Mouse (Mus musculus) hindbrain, postnatal 0 days (tissue): ENCODE results near the gene Olfr1406. TPM values are rescaled to one million over a fixed set of nuclear protein-coding genes. Genes with fewer than 3 reads are reported as not detected.

Source experiments
- ATAC-seq: fragments of 200-750 bp; cut with Nextera tagmentation; 2 replicates; pipeline ENCODE4 v1.8.0; 2017; ENCODE audit warnings: mild to moderate bottlenecking, moderate TSS enrichment, moderate library complexity
- DNase-seq: peaks from one replicate; pipeline ENCODE4 v3.0.0-alpha.2; 2015; ENCODE audit warnings: low spot score
- H3K27ac ChIP-seq: fragments of 300-500 bp; sonication (generic); 2 replicates; pipeline ENCODE4 v1.5.1; 2014; ENCODE audit warnings: mild to moderate bottlenecking
- H3K27me3 ChIP-seq: fragments of 300-500 bp; sonication (generic); 2 replicates; pipeline ENCODE4 v1.6.1; 2014; ENCODE audit warnings: low read length, mixed read lengths; ENCODE audit not compliant: insufficient read depth
- H3K36me3 ChIP-seq: fragments of 300-500 bp; sonication (generic); 2 replicates; pipeline ENCODE4 v1.6.1; 2014; ENCODE audit warnings: low read length, mixed read lengths; ENCODE audit not compliant: insufficient read depth
- H3K4me1 ChIP-seq: fragments of 300-500 bp; sonication (generic); 2 replicates; pipeline ENCODE4 v1.6.1; 2014; ENCODE audit warnings: antibody characterized with exemption, low read length, mixed read lengths; ENCODE audit not compliant: insufficient read depth
- H3K4me2 ChIP-seq: fragments of 300-500 bp; sonication (generic); 2 replicates; pipeline ENCODE4 v1.6.1; 2014; ENCODE audit warnings: low read depth, mild to moderate bottlenecking, low read length, moderate library complexity, mixed read lengths
- H3K4me3 ChIP-seq: fragments of 300-500 bp; sonication (generic); 2 replicates; pipeline ENCODE4 v1.5.1; 2014; ENCODE audit warnings: low read length
- H3K9ac ChIP-seq: fragments of 300-500 bp; sonication (generic); replicated peaks from 2 replicates; pipeline ENCODE4 v1.6.1; 2014; ENCODE audit warnings: mild to moderate bottlenecking, low read length, moderate library complexity, mixed read lengths
- H3K9me3 ChIP-seq: fragments of 300-500 bp; sonication (generic); 2 replicates; pipeline ENCODE4 v1.6.1; 2016; ENCODE audit warnings: low read length, mixed read lengths
- CTCF ChIP-seq: IDR thresholded peaks from 2 replicates; pipeline ENCODE4 v1.5.1; 2016; ENCODE audit warnings: antibody characterized with exemption, control low read depth, low read depth
- WGBS: fragments of 180-500 bp; shearing (Covaris S2); extraction: QIAGEN DNeasy Blood & Tissue Kit; methylation state at CpG from one replicate; pipeline ENCODE4 v1.1.7; 2014; 5-methylcytosine and 5-hydroxymethylcytosine counted together
- polyA plus RNA-seq: library from polyadenylated mRNA; unstranded; fragments of >200 nt; fragmentation: Nextera tagmentation; extraction: Ambion mirVana; gene quantifications from 2 replicates; pipeline ENCODE4 v1.2.1, GENCODE M21; 2015
- total RNA-seq: library from RNA; depleted of rRNA; stranded (reverse); fragments of >200 nt; gene quantifications from 2 replicates; pipeline ENCODE4 v1.2.3, GENCODE M21; 2014; rRNA removed

Olfr1406 gene
- total and polyA plus RNA-seq, 2 experiments from 2014 or later: not detected

DNA sequence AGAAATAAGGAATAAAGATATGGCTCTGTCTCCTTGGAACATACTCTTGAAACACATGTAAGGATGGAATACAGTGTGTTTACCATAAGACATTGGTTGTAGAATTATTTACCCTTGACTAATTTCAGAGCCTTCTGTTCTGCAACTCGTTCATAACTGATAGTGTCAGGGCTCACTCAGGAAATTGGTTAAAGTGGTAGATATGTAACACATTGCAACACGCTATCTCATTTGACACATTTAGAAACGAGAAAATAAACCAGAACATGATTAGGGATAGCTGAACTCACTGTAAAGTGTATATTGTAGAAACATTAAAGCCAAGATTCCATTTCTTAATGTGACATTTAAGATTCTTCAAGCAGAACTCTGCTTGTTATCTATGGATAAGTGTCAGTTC, 1.6 kb upstream of the Olfr1406 start:
- DNase-seq (no peak), ATAC-seq (no peak)
- no peak for TF ChIP-seq CTCF
- Histone ChIP-seq H3K27ac (no peak overlapping the region), H3K27me3 (no peaks in the 10 kb centered on the region), H3K4me2 (no peak overlapping the region), H3K4me1 (no peaks in the 10 kb centered on the region), H3K36me3 (no peaks in the 10 kb centered on the region), H3K9me3 (no peaks in the 10 kb centered on the region), H3K4me3 (no peak overlapping the region), H3K9ac (no peak overlapping the region)
- WGBS: 72% methylated on average over 3 of the region's 3 CpGs

DNA sequence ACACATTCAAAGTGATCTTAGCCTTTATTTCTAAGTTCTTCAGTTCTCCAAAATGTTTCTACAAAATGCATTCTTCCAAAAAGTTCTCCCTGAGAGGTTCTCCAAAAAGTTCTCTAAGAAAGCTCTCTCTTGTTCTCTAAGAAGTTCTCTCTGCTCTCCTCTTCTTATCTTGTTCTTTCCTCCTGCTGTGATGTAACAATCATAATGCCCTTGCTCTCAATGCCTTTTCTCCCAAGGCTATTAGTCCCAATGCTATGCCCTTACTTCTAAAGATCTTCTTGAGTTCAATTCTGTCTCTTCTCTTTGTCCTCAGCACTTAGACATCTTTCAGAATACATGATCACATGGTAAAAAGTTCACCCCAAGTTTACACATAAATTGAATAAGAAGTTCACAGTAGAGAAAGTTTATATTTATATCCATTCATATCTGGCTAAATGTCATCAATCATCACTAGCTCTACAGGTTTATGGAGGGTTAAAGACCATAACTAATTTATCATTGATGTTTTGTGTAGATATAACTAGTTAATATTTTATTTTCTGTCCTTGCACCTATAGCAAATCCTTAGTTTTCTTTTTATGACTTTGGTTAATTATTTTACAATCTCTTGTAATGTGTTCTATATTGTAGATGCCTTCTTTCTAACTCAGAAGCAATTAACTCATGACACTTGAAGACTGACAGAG, 16.1 kb downstream of the Olfr1406 start:
- TF ChIP-seq CTCF: no peak
- Histone ChIP-seq H3K9ac (no peak overlapping the region), H3K9me3 (no peaks in the 10 kb centered on the region), H3K4me2 (no peak overlapping the region), H3K27me3 (no peaks in the 10 kb centered on the region), H3K4me3 (no peak overlapping the region), H3K4me1 (no peaks in the 10 kb centered on the region), H3K36me3 (no peaks in the 10 kb centered on the region), H3K27ac (no peak overlapping the region)
- ATAC-seq (no peak), DNase-seq (no peak)

DNA sequence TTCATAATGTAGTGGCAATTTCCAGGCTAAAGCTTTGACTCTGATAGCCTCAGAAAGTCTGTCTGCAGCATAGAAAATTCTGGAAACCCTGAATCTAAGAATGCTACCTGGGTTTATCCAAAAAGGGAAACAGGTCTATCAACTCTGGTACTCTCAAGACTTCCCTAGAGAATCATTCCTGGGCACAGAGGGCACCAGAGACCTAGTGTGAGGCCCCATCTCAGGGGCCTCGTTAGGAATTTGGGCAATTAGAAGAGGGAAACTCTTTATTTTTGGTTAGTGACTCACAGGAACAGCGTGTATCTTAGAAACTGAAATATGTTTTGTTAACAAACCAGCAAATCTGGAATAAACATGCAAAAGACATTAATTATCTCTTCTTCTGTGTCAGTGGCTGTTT, 53.2 kb downstream of the Olfr1406 start, which contains the start of gene Olfr1408:
Gene Olfr1408, minus strand, starts transcription at position 101 of the 400 bp plus-strand sequence.
- WGBS: 78% methylated on average over 2 of the region's 2 CpGs
- H3K9ac ChIP-seq: no peak within 1 kb of the TSS
- ATAC-seq (no peak), DNase-seq (no peak)
- no peak within 1 kb of the TSS for H3K4me2 ChIP-seq
- H3K27me3 ChIP-seq: no peaks in the 10 kb centered on the region
- no peak within 1 kb of the TSS for H3K27ac ChIP-seq
- no peaks in the 10 kb centered on the region for H3K4me1 ChIP-seq
- no peak within 1 kb of the TSS for H3K4me3 ChIP-seq
- no peaks in the 10 kb centered on the region for H3K9me3 ChIP-seq
- no peak for TF ChIP-seq CTCF
- H3K36me3 ChIP-seq: no peaks in the 10 kb centered on the region

Other genes starting within 250 kb of the Olfr1406 start
- not detected in 2 replicates for gene Olfr16, start 240.2 kb downstream of the Olfr1406 start, total RNA-seq
- not detected in 2 replicates for gene Olfr16, start 240.2 kb downstream of the Olfr1406 start, polyA plus RNA-seq
- not detected in 2 replicates for gene Olfr1408, start 53.3 kb downstream of the Olfr1406 start, total RNA-seq
- gene Olfr1408, start 53.3 kb downstream of the Olfr1406 start, polyA plus RNA-seq: not detected in 2 replicates
- not detected in 2 replicates for gene Olfr218, start 7.2 kb upstream of the Olfr1406 start, total RNA-seq
- not detected in 2 replicates for gene Olfr218, start 7.2 kb upstream of the Olfr1406 start, polyA plus RNA-seq
- gene Olfr1404, start 21.8 kb upstream of the Olfr1406 start, total RNA-seq: not detected in 2 replicates
- not detected in 2 replicates for gene Olfr1404, start 21.8 kb upstream of the Olfr1406 start, polyA plus RNA-seq
- gene Fcer1a, start 36.6 kb upstream of the Olfr1406 start, total RNA-seq: not detected in 2 replicates
- not detected in 2 replicates for gene Fcer1a, start 36.6 kb upstream of the Olfr1406 start, polyA plus RNA-seq
- gene Olfr418, start 75.4 kb upstream of the Olfr1406 start, total RNA-seq: not detected in 2 replicates
- 0.03 TPM in 1 of 2 replicates, not detected in the other for gene Olfr418, start 75.4 kb upstream of the Olfr1406 start, polyA plus RNA-seq
- gene Mptx2, start 87.1 kb upstream of the Olfr1406 start, total RNA-seq: not detected in 2 replicates
- not detected in 2 replicates for gene Mptx2, start 87.1 kb upstream of the Olfr1406 start, polyA plus RNA-seq
- 51.7 and 55.2 TPM in 2 replicates for gene Ackr1, start 143.1 kb upstream of the Olfr1406 start, total RNA-seq
- gene Ackr1, start 143.1 kb upstream of the Olfr1406 start, polyA plus RNA-seq: 18.7 and 21.5 TPM in 2 replicates
- gene Aim2, start 160.2 kb upstream of the Olfr1406 start, total RNA-seq: 1.6 and 19.1 TPM in 2 replicates
- gene Aim2, start 160.2 kb upstream of the Olfr1406 start, polyA plus RNA-seq: 1.4 and 1.9 TPM in 2 replicates
- 533 and 565 TPM in 2 replicates for gene Cadm3, start 177.1 kb upstream of the Olfr1406 start, total RNA-seq
- gene Cadm3, start 177.1 kb upstream of the Olfr1406 start, polyA plus RNA-seq: 52.5 and 53.1 TPM in 2 replicates